Mouse (Mus musculus) urinary bladder, postnatal 0 days (tissue): ENCODE results near the gene Idh2. TPM values are rescaled to one million over a fixed set of nuclear protein-coding genes. Genes with fewer than 3 reads are reported as not detected.

Experiments
- polyA plus RNA-seq: library from polyadenylated mRNA; unstranded; fragments of >200 nt; fragmentation: Nextera tagmentation; extraction: Ambion mirVana; gene quantifications from 2 replicates; pipeline ENCODE4 v1.2.1, GENCODE M21; 2015

The Idh2 gene
- 198 and 204 TPM in 2 replicates for polyA plus RNA-seq

DNA sequence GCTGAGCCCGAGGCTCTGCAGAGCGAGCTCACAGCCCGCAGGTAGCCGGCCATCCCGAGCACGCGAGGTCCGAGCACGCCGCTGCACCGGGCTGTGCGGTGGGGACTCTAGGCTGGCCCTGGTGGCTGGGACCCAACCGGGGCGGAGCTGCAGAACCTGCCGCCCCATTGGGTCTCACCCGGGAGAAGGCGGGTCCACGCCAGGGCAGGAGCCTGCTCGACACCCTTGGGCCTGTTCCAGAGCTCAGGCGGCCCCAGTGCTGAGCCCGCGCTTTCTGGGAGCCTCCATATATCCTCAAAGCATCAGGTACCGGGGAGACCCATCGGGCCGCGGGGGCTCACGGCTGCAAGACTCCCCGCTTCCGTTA, at the start of gene Idh2:
Gene Idh2, minus strand, starts transcription at position 169 of the 367 bp plus-strand sequence.

Other genes starting within 250 kb of the Idh2 start
- 16.7 and 20.4 TPM in 2 replicates for gene Ap3s2, start 194.7 kb downstream of the Idh2 start, polyA plus RNA-seq
- 24.4 and 29.4 TPM in 2 replicates for gene Arpin, start 180.0 kb downstream of the Idh2 start, polyA plus RNA-seq
- gene Zfp710, start 90.6 kb downstream of the Idh2 start, polyA plus RNA-seq: 5.6 and 6.7 TPM in 2 replicates
- 10.3 and 11.3 TPM in 2 replicates for gene Sema4b, start 71.4 kb upstream of the Idh2 start, polyA plus RNA-seq
- 60.7 and 74.1 TPM in 2 replicates for gene Cib1, start 117.4 kb upstream of the Idh2 start, polyA plus RNA-seq
- gene Gdpgp1, start 117.5 kb upstream of the Idh2 start, polyA plus RNA-seq: 2.4 and 2.6 TPM in 2 replicates
- gene Ttll13, start 131.0 kb upstream of the Idh2 start, polyA plus RNA-seq: 0.62 and 0.76 TPM in 2 replicates
- gene Ngrn, start 145.8 kb upstream of the Idh2 start, polyA plus RNA-seq: 27.4 and 29.3 TPM in 2 replicates
- 5.8 and 7.0 TPM in 2 replicates for gene Vps33b, start 154.3 kb upstream of the Idh2 start, polyA plus RNA-seq
- gene Prc1, start 179.1 kb upstream of the Idh2 start, polyA plus RNA-seq: 25.5 and 45.7 TPM in 2 replicates
- gene Rccd1, start 209.1 kb upstream of the Idh2 start, polyA plus RNA-seq: 6.3 and 8.3 TPM in 2 replicates
- gene Unc45a, start 225.6 kb upstream of the Idh2 start, polyA plus RNA-seq: 46.3 and 54.8 TPM in 2 replicates
- 9.3 and 10.6 TPM in 2 replicates for gene Hddc3, start 227.7 kb upstream of the Idh2 start, polyA plus RNA-seq